Mouse (Mus musculus) midbrain, embryonic 11.5 days (tissue): Measurements from ENCODE around the gene Clec12a. TPM values are rescaled to one million over a fixed set of nuclear protein-coding genes. Genes with fewer than 3 reads are reported as not detected.

Experiments used
- ATAC-seq: fragments of 200-750 bp; cut with Nextera tagmentation; 2 replicates; pipeline ENCODE4 v1.8.0; 2017; ENCODE audit warnings: moderate TSS enrichment, moderate library complexity; ENCODE audit not compliant: low FRiP score
- DNase-seq: peaks from one replicate; pipeline ENCODE4 v3.0.0; 2015; ENCODE audit warnings: low spot score; ENCODE audit errors: missing footprints
- H3K27ac ChIP-seq: fragments of 300-500 bp; sonication (generic); 2 replicates; pipeline ENCODE4 v1.5.1; 2014; ENCODE audit warnings: low read depth, low read length
- H3K27me3 ChIP-seq: fragments of 300-500 bp; sonication (generic); 2 replicates; pipeline ENCODE4 v1.6.1; 2014; ENCODE audit warnings: mild to moderate bottlenecking, low read length, moderate library complexity, mixed read lengths; ENCODE audit not compliant: control insufficient read depth, insufficient read depth
- H3K36me3 ChIP-seq: fragments of 300-500 bp; sonication (generic); 2 replicates; pipeline ENCODE4 v1.6.1; 2014; ENCODE audit warnings: mild to moderate bottlenecking, low read length, moderate library complexity, mixed read lengths; ENCODE audit not compliant: control insufficient read depth, insufficient read depth
- H3K4me1 ChIP-seq: fragments of 300-500 bp; sonication (generic); 2 replicates; pipeline ENCODE4 v1.6.1; 2014; ENCODE audit warnings: low read length; ENCODE audit not compliant: control insufficient read depth, insufficient read depth
- H3K4me2 ChIP-seq: fragments of 300-500 bp; sonication (generic); 2 replicates; pipeline ENCODE4 v1.6.1; 2014; ENCODE audit warnings: mild to moderate bottlenecking, moderate library complexity
- H3K4me3 ChIP-seq: fragments of 300-500 bp; sonication (generic); 2 replicates; pipeline ENCODE4 v1.5.1; 2014; ENCODE audit warnings: low read depth, low read length
- H3K9ac ChIP-seq: fragments of 300-500 bp; sonication (generic); 2 replicates; pipeline ENCODE4 v1.6.1; 2014; ENCODE audit warnings: low read length
- H3K9me3 ChIP-seq: fragments of 300-500 bp; sonication (generic); 2 replicates; pipeline ENCODE4 v1.6.1; 2016; ENCODE audit warnings: low read length; ENCODE audit not compliant: control insufficient read depth
- WGBS: fragments of 180-500 bp; shearing (Covaris S2); extraction: QIAGEN DNeasy Blood & Tissue Kit; methylation state at CpG from one replicate; pipeline ENCODE4 v1.1.7; 2014; 5-methylcytosine and 5-hydroxymethylcytosine counted together
- polyA plus RNA-seq: library from polyadenylated mRNA; unstranded; fragments of >200 nt; fragmentation: Nextera tagmentation; extraction: Ambion mirVana; gene quantifications from 2 replicates; pipeline ENCODE4 v1.2.1, GENCODE M21; 2014

Gene Clec12a
- polyA plus RNA-seq, 1 experiment from 2014 or later: 0.10 TPM

DNA sequence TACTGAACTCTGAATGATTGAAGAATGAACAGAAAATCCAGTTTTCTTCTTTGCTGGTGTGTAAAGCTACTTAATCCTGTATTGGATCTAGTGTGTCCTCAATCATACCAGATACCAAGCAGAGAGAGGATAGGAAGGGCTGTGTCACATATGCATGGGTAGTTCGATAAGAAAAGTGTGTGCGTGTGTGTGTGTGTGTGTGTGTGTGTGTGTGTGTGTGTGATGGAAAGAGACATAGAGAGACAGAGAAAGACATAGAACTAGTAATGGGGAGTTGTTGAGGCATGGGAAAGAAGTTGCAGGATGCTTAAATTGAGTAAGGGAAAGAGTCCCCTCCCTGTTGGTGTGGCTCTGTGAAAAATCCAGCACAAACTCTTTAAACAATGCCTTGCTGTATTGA, 43.3 kb downstream of the Clec12a start, which contains the start of gene Clec12b:
Gene Clec12b (minus strand): TSS at position 101 of the 400 bp plus-strand sequence.
- DNase-seq (no peak), ATAC-seq (no peak)
- H3K4me2 ChIP-seq: no peak within 1 kb of the TSS
- no peaks in the 10 kb centered on the region for H3K9me3 ChIP-seq
- no peak within 1 kb of the TSS for H3K9ac ChIP-seq
- 86% methylated on average over 2 of the region's 2 CpGs for WGBS
- H3K27me3 ChIP-seq: no peaks in the 10 kb centered on the region
- no peak within 1 kb of the TSS for H3K27ac ChIP-seq
- H3K4me1 ChIP-seq: no peaks in the 10 kb centered on the region
- H3K36me3 ChIP-seq: no peaks in the 10 kb centered on the region
- no peak within 1 kb of the TSS for H3K4me3 ChIP-seq

DNA sequence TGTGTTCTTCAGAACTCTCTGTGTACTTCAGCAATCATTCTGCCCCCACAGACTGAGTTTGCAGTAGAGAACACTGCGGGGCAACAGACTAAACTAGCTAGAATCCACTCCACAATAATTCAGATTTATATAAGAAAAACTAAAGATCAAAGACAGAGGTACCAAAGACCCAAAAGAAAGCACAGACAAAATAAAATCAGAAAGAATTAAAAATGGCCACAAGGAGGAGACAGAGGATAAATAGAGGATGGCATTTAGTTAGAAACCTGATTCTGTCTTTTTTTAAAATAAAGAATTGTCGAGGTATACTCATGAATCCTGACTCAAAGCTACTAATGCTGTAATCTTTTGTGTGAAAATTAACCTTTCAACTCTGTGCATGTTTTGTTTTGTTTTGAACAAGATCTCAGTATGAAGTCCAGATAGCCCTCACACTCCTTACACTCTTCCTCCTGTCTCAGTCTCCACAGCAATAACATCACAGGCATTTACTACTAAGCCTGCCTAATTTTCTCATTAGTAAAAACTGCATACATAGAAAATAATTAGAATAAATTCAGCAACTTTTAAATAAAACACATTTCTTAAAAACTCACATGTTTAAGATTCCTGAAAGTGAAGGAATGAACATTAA, 50.7 kb downstream of the Clec12a start:
- H3K9ac ChIP-seq: no peak overlapping the region
- H3K9me3 ChIP-seq: no peaks in the 10 kb centered on the region
- 0 out of 2 replicates have a peak, but pooled peaks have one; percentile 44 for ATAC-seq
- H3K27me3 ChIP-seq: no peaks in the 10 kb centered on the region
- H3K4me2 ChIP-seq: no peak overlapping the region
- no peak overlapping the region for H3K27ac ChIP-seq
- no peaks in the 10 kb centered on the region for H3K4me1 ChIP-seq
- no peak for DNase-seq
- WGBS: 45% methylated on average over 2 of the region's 2 CpGs
- no peak overlapping the region for H3K4me3 ChIP-seq
- no peaks in the 10 kb centered on the region for H3K36me3 ChIP-seq

DNA sequence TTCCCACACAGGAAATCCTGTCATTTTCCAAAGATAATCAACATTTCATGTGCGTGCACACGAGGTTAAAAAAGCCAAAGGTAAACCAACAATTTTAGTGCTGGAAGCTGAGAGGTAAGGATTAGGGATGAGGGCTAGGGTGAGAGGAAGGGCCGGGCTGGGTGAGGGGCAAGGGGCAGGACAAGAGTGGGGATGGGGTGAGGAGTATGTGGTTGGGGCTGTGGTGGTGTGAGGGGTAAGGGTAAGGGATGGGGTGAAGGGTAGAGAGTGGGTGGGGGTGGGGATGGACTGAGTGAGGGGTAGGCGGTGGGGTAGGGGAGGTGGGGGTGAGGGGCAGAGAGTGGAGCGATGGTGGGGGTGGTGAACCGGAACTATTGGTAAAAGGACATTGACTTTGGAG, 51.2 kb downstream of the Clec12a start:
- no peak for DNase-seq
- WGBS: 83% methylated on average over 6 of the region's 6 CpGs
- H3K36me3 ChIP-seq: no peaks in the 10 kb centered on the region

DNA sequence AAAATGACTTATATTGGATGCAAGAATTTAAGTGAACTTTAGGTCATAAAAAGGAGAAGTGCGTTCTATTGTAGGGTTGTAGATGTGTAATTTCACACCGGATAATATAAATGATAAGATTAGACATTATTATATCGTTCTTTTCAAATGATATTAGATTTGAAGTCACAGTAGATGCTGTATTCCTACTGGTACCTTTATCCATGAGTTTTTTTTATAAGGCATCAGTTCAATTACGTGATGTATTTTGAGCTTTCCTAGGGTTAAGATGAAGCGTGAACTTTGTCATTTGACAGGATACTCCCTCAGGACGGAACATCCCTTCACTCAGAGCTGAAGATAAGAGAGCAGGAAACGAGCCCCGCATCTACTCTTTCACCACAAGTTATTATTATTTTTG, 54.5 kb downstream of the Clec12a start, which contains the start of gene Clec1b:
Gene Clec1b (plus strand): TSS at position 301 of the 400 bp plus-strand sequence.
- H3K4me3 ChIP-seq: no peak within 1 kb of the TSS
- H3K36me3 ChIP-seq: no peaks in the 10 kb centered on the region
- no peaks in the 10 kb centered on the region for H3K9me3 ChIP-seq
- H3K27ac ChIP-seq: no peak within 1 kb of the TSS
- DNase-seq: no peak
- no peak within 1 kb of the TSS for H3K4me2 ChIP-seq
- WGBS: 88% methylated on average over 8 of the region's 8 CpGs
- no peak within 1 kb of the TSS for H3K9ac ChIP-seq
- H3K4me1 ChIP-seq: no peaks in the 10 kb centered on the region
- no peaks in the 10 kb centered on the region for H3K27me3 ChIP-seq
- ATAC-seq: no peak

More for the DNA sequence above, 51.2 kb downstream of the Clec12a start:
- Histone ChIP-seq H3K4me3 (no peak overlapping the region), H3K9ac (no peak overlapping the region), H3K9me3 (no peaks in the 10 kb centered on the region), H3K4me1 (no peaks in the 10 kb centered on the region), H3K4me2 (no peak overlapping the region), H3K27ac (no peak overlapping the region), H3K27me3 (no peaks in the 10 kb centered on the region)
- ATAC-seq: peak; percentile 61

DNA sequence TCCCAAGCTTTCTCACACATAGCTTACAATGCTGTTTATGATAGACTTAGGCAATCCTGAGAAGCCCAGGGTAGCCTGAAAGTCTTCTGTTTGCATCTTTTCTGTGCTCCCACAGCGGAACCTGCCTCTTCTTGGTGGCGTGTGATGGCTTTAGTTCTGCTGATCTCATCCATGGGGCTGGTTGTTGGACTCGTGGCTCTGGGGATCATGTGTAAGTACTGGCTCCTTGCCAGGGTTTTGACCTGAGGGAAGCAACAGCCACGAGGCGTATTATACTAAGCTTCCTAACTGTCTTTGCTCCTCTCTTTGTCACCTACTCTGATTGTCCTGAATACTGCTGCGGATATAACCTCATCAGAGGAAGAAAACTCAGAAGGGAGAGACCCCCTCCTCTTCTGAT, 57.5 kb downstream of the Clec12a start:
- H3K36me3 ChIP-seq: no peaks in the 10 kb centered on the region
- no peak overlapping the region for H3K9ac ChIP-seq
- DNase-seq (no peak), ATAC-seq (no peak)
- H3K4me1 ChIP-seq: no peaks in the 10 kb centered on the region
- 76% methylated on average over 6 of the region's 6 CpGs for WGBS
- no peak overlapping the region for H3K4me2 ChIP-seq
- H3K27ac ChIP-seq: no peak overlapping the region
- H3K4me3 ChIP-seq: no peak overlapping the region
- no peaks in the 10 kb centered on the region for H3K27me3 ChIP-seq
- H3K9me3 ChIP-seq: no peaks in the 10 kb centered on the region

DNA sequence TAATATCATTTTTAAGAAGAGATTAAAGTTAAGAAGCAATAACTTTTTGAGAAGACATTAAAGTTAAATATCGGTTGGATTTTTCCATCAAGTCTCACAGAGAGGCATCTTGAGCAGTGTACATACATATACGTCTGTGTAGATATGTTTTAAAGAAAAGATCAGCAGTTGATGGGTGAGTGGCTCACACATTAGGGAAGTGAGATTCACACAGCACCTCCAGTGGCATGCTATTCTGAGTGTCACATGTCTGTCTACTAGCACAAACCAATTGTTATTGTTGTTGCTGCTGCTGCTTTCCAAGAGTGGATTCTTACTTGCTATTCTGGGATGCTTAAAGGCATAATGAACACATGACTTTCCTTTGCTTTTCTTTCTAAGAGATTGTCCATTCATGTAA, 59.9 kb downstream of the Clec12a start:
- DNase-seq: no peak
- H3K4me3 ChIP-seq: no peak overlapping the region
- no peak for ATAC-seq
- no peaks in the 10 kb centered on the region for H3K27me3 ChIP-seq
- no peaks in the 10 kb centered on the region for H3K9me3 ChIP-seq
- no peaks in the 10 kb centered on the region for H3K36me3 ChIP-seq
- 95% methylated on average over 2 of the region's 2 CpGs for WGBS
- no peak overlapping the region for H3K4me2 ChIP-seq
- no peak overlapping the region for H3K9ac ChIP-seq
- no peaks in the 10 kb centered on the region for H3K4me1 ChIP-seq
- no peak overlapping the region for H3K27ac ChIP-seq

DNA sequence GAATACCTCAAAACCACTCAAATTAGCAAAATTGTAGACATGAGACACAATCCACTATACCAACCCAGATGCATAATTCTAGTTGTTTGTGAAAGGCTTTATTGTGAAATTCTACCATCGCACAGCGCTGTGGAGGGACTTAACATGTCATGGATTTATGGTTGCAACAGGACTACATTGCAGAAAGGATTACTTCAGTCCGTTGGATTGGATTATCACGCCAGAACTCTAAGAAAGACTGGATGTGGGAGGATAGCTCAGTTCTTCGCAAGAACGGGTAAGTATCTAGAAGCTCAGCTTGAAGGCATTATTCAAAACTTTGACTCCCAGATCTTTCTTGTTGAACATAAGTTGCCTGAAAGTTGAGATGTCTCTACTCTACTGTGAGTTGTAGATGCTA, 60.9 kb downstream of the Clec12a start:
- WGBS: 49% methylated on average over 6 of the region's 6 CpGs
- no peaks in the 10 kb centered on the region for H3K36me3 ChIP-seq
- no peak for ATAC-seq
- no peak overlapping the region for H3K4me3 ChIP-seq
- H3K9ac ChIP-seq: no peak overlapping the region
- H3K4me1 ChIP-seq: no peaks in the 10 kb centered on the region
- no peaks in the 10 kb centered on the region for H3K27me3 ChIP-seq
- no peaks in the 10 kb centered on the region for H3K9me3 ChIP-seq
- H3K27ac ChIP-seq: no peak overlapping the region
- DNase-seq: no peak
- no peak overlapping the region for H3K4me2 ChIP-seq

DNA sequence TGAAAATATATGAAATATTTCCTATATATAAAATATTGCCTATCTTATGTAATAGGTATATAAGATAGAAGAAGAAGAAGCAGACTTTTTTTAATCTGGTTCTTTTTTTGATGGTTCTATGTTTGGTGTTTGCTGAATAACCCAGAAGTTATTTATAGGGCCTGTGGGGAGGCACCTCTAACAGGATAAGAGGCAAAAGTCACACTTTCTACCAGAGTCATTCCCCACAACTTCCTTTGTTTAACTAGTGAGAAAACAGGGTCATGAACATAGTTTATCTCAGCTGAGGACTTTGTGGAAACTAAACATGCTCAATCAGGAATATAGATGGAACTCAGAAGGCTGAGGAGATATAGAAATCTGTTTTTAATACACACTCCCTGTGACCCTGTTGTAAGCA, 63.5 kb downstream of the Clec12a start:
- Histone ChIP-seq H3K4me3 (no peak overlapping the region), H3K27me3 (no peaks in the 10 kb centered on the region), H3K4me1 (no peaks in the 10 kb centered on the region), H3K36me3 (no peaks in the 10 kb centered on the region), H3K9me3 (no peaks in the 10 kb centered on the region), H3K27ac (no peak overlapping the region), H3K4me2 (no peak overlapping the region), H3K9ac (no peak overlapping the region)
- ATAC-seq (no peak), DNase-seq (peak; percentile 37)

DNA sequence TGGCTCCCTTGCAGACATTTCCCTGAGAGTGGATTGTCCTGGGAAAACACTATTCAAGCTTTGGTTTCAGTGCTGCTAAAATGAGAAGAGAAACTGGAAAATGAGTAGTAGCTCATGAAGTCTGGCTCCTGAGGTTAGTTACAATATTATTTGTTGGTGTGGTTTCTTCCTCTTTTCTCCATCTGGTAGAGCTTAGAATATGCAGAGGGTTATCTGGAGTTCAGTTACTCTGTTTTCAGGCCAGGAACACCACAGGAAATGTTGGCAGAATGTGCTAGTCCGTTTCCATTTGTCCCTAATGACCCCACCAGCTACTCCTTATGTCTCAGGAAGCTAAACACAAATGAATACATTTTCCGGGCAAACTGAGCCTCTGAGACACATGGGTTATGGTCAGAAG, 64.8 kb downstream of the Clec12a start:
- H3K9me3 ChIP-seq: no peaks in the 10 kb centered on the region
- no peak overlapping the region for H3K4me2 ChIP-seq
- DNase-seq (no peak), ATAC-seq (no peak)
- H3K4me1 ChIP-seq: no peaks in the 10 kb centered on the region
- 63% methylated on average over 2 of the region's 2 CpGs for WGBS
- no peaks in the 10 kb centered on the region for H3K27me3 ChIP-seq
- no peak overlapping the region for H3K27ac ChIP-seq
- no peak overlapping the region for H3K4me3 ChIP-seq
- H3K36me3 ChIP-seq: no peaks in the 10 kb centered on the region
- no peak overlapping the region for H3K9ac ChIP-seq
